26 mouse cellular contexts compared by ENCODE assay signal in the genomic region with DNA sequence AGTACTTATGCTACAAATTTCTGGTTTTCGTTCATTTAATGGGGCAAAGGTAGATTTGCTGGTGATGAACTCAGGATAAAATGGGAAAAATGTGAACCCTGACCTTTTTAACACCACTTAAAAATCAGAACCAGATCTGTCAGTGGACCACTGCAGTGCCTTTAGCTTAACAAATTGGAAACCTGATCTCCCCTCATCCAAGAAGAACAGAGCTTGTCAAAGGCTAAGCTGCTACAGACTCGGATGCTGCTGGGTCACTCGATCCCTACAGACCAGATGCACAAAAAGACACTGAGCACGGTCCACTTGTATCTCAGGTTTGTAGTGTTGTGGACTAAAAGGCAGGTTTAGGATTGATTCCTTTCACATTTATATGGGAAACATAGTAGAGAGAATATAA.
A peak's percentile ranks its signal among the peaks of the same experiment; 100 is the strongest.
DNase-seq lines count a peak whose midpoint lies in the region; ATAC-seq lines count a peak whose summit lies in the region.
"Had no signal": no experiment of that assay in that cellular context is flagged by ENCODE, and none has a peak within 500 bp of the region (broad histone marks: within the 10 kb centered on the region; RNA-seq: fewer than 3 reads in every experiment).

No protein-coding gene starts in this region.

- H3K27me3 ChIP-seq in limb, embryonic 12.5 days = peaks cover 38% of the 10 kb centered on the region
- H3K27me3 ChIP-seq in limb, embryonic 10.5 days (ENCODE audit: low read depth, poor library complexity, severe bottlenecking) = peaks cover 82% of the 10 kb centered on the region
- H3K27me3 ChIP-seq in embryonic facial prominence, embryonic 10.5 days (replicated peaks; ENCODE audit: low read depth, poor library complexity, severe bottlenecking) = peaks cover 24% of the 10 kb centered on the region
- no peaks in the 10 kb centered on the region for H3K27me3 ChIP-seq in midbrain, embryonic 10.5 days (ENCODE audit: low read depth, poor library complexity, severe bottlenecking)
- H3K27me3 ChIP-seq in hindbrain, embryonic 12.5 days = no peaks in the 10 kb centered on the region
- H3K27me3 ChIP-seq: CH12.LX; embryonic facial prominence, embryonic 12.5 days; forebrain, embryonic 15.5 days; Patski had no signal

- WGBS in limb, embryonic 12.5 days = 7% methylated on average over 4 of the region's 4 CpGs
- WGBS in limb, embryonic 10.5 days = 7% methylated on average over 4 of the region's 4 CpGs
- 11% methylated on average over 4 of the region's 4 CpGs for WGBS in embryonic facial prominence, embryonic 10.5 days
- 27% methylated on average over 4 of the region's 4 CpGs for WGBS in midbrain, embryonic 10.5 days
- WGBS in hindbrain, embryonic 12.5 days = 43% methylated on average over 4 of the region's 4 CpGs

- no peaks in the 10 kb centered on the region for H3K9me3 ChIP-seq in limb, embryonic 12.5 days
- no peaks in the 10 kb centered on the region for H3K9me3 ChIP-seq in limb, embryonic 10.5 days (replicated peaks)
- H3K9me3 ChIP-seq in embryonic facial prominence, embryonic 10.5 days = no peaks in the 10 kb centered on the region
- no peaks in the 10 kb centered on the region for H3K9me3 ChIP-seq in midbrain, embryonic 10.5 days (replicated peaks)
- no peaks in the 10 kb centered on the region for H3K9me3 ChIP-seq in hindbrain, embryonic 12.5 days (replicated peaks)
- H3K9me3 ChIP-seq: embryonic facial prominence, embryonic 12.5 days; forebrain, embryonic 13.5 days; forebrain, embryonic 15.5 days; G1E had no signal

- no peak overlapping the region for H3K4me3 ChIP-seq in limb, embryonic 12.5 days (replicated peaks)
- no peak overlapping the region for H3K4me3 ChIP-seq in limb, embryonic 10.5 days
- H3K4me3 ChIP-seq in embryonic facial prominence, embryonic 10.5 days = no peak overlapping the region
- H3K4me3 ChIP-seq in midbrain, embryonic 10.5 days = no peak overlapping the region
- H3K4me3 ChIP-seq in hindbrain, embryonic 12.5 days = no peak overlapping the region
- H3K4me3 ChIP-seq: embryonic facial prominence, embryonic 12.5 days; forebrain, embryonic 13.5 days; forebrain, embryonic 15.5 days had no signal

- peaks cover 23% of the 10 kb centered on the region for H3K4me1 ChIP-seq in limb, embryonic 12.5 days (replicated peaks)
- H3K4me1 ChIP-seq in limb, embryonic 10.5 days = peaks cover 33% of the 10 kb centered on the region
- peaks cover 35% of the 10 kb centered on the region for H3K4me1 ChIP-seq in embryonic facial prominence, embryonic 10.5 days
- peaks cover 8% of the 10 kb centered on the region; the same call in 1 of the 2 replicates for H3K4me1 ChIP-seq in midbrain, embryonic 10.5 days
- H3K4me1 ChIP-seq in hindbrain, embryonic 12.5 days = no peaks in the 10 kb centered on the region
- H3K4me1 ChIP-seq: forebrain, embryonic 13.5 days; forebrain, embryonic 15.5 days had no signal

- H3K4me2 ChIP-seq in limb, embryonic 12.5 days = no peak overlapping the region
- no peak overlapping the region for H3K4me2 ChIP-seq in hindbrain, embryonic 12.5 days (replicated peaks)
- H3K4me2 ChIP-seq: embryonic facial prominence, embryonic 12.5 days; forebrain, embryonic 13.5 days; forebrain, embryonic 15.5 days had no signal

- DNase-seq in limb, embryonic 10.5 days (ENCODE audit: low spot score) = no peak
- DNase-seq in embryo, embryonic 11 days = peak; percentile 51
- peak; percentile 33 for DNase-seq in embryonic facial prominence, embryonic 10.5 days (ENCODE audit: low spot score)
- peak; percentile 31 for DNase-seq in yolk sac, embryonic 10.5 days (ENCODE audit: low spot score)
- no peak for DNase-seq in midbrain, embryonic 10.5 days (ENCODE audit: low spot score)
- DNase-seq: adrenal gland, adult 8-10 months; adrenal gland, postnatal 14 days; adrenal gland, postnatal 36 days; B cell, adult 2 months; cerebellum, adult 11-12 months; cerebellum, adult 2 months; cerebellum, adult 9-11 months; cerebellum, postnatal 14 days; cerebellum, postnatal 36 days; forebrain, postnatal 0 days had no signal

- 0 out of 2 replicates have a peak overlapping the region, but pooled peaks have one; percentile 18 for H3K27ac ChIP-seq in limb, embryonic 12.5 days
- H3K27ac ChIP-seq in limb, embryonic 10.5 days = no peak overlapping the region
- H3K27ac ChIP-seq in embryonic facial prominence, embryonic 10.5 days (replicated peaks) = no peak overlapping the region
- no peak overlapping the region for H3K27ac ChIP-seq in midbrain, embryonic 10.5 days (replicated peaks)
- no peak overlapping the region for H3K27ac ChIP-seq in hindbrain, embryonic 12.5 days
- H3K27ac ChIP-seq: embryonic facial prominence, embryonic 12.5 days; forebrain, embryonic 13.5 days; forebrain, embryonic 15.5 days had no signal

- H3K36me3 ChIP-seq in limb, embryonic 12.5 days = no peaks in the 10 kb centered on the region
- H3K36me3 ChIP-seq in limb, embryonic 10.5 days = no peaks in the 10 kb centered on the region
- no peaks in the 10 kb centered on the region for H3K36me3 ChIP-seq in embryonic facial prominence, embryonic 10.5 days (replicated peaks)
- no peaks in the 10 kb centered on the region for H3K36me3 ChIP-seq in midbrain, embryonic 10.5 days
- no peaks in the 10 kb centered on the region for H3K36me3 ChIP-seq in hindbrain, embryonic 12.5 days
- H3K36me3 ChIP-seq: embryonic facial prominence, embryonic 12.5 days; forebrain, embryonic 15.5 days; G1E had no signal

- H3K9ac ChIP-seq in limb, embryonic 12.5 days (replicated peaks) = no peak overlapping the region
- H3K9ac ChIP-seq in hindbrain, embryonic 12.5 days = no peak overlapping the region
- H3K9ac ChIP-seq: embryonic facial prominence, embryonic 12.5 days; forebrain, embryonic 13.5 days; forebrain, embryonic 15.5 days; forebrain, postnatal 0 days had no signal

- no peak for ATAC-seq in limb, embryonic 12.5 days (ENCODE audit: insufficient number of reproducible peaks, insufficient read depth, low FRiP score, low TSS enrichment, low read depth)
- no peak for ATAC-seq in frontal cortex, adult (ENCODE audit: low TSS enrichment)
- ATAC-seq in hindbrain, embryonic 12.5 days (ENCODE audit: low FRiP score) = no peak
- ATAC-seq: activated CD4-positive, CD25-positive, alpha-beta regulatory T cell, adult 4 months; CD4-positive, CD25-positive, alpha-beta regulatory T cell, adult 4 months; forebrain, embryonic 13.5 days; forebrain, embryonic 15.5 days; forebrain, postnatal 0 days; Patski had no signal

Comparison
In these comparisons a context has a peak if more than half of its experiments do, and no peak if none do; other contexts are left out.
1. DNase-seq: peak in embryo, embryonic 11 days (single experiment), embryonic facial prominence, embryonic 10.5 days (single experiment) and yolk sac, embryonic 10.5 days (single experiment); none in limb, embryonic 10.5 days (single experiment) and midbrain, embryonic 10.5 days (single experiment).